Mouse (Mus musculus): ENCODE data around the gene Itpk1. TPM values are rescaled to one million over a fixed set of nuclear protein-coding genes. Genes with fewer than 3 reads are reported as not detected.

Gene Itpk1
- polyA plus RNA-seq, 1 experiment = 34.2 TPM

- DNase-seq = no peak
- Histone ChIP-seq H3K27ac (ENCODE audit: control insufficient read depth, insufficient read depth, low read length) (no peak overlapping the region), H3K4me3 (ENCODE audit: control insufficient read depth, insufficient read depth, low read length) (no peak overlapping the region), H3K4me1 (replicated peaks; ENCODE audit: control insufficient read depth, insufficient read depth, low read length) (no peaks in the 10 kb centered on the region), H3K27me3 (ENCODE audit: control insufficient read depth, insufficient read depth, low read length) (no peaks in the 10 kb centered on the region), H3K36me3 (ENCODE audit: control insufficient read depth, insufficient read depth, low read length) (0 out of 2 replicates have a peak, but pooled peaks cover 3% of the 10 kb centered on the region)
- TF ChIP-seq POLR2A (IDR thresholded peaks at IDR 0.05; ENCODE audit: control insufficient read depth, extremely low read depth, insufficient read depth, low read length, poor library complexity) (no peak), CTCF (IDR thresholded peaks at IDR 0.05; ENCODE audit: borderline replicate concordance, control insufficient read depth, extremely low read depth, insufficient read depth, low read length, poor library complexity) (no peak)
- 86% methylated on average over 13 of the region's 13 CpGs for WGBS
Observed at GRCm38 (mm10) chr12:102570111-102570510, 134.6 kb downstream of the Itpk1 start.

DNA sequence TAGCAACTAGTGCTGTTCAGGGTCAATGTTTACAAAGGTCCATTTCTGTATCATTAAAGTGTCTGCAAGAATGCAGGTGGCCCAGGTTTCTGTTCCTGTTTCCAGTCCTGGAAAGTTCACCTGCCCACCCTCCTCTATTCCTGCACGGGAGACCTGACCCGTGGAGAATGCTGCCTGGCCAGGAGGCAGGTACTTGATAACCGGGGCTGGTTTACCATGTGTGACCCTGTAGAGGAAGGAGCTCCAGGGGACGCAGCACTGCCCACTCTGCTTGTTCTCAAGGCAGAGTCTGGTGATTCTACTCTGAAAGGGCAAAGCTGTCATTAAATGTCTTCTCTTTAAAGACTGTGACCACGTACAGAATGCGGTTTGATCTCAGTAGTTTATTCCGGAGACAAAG lies 136.5 kb downstream of the Itpk1 start:
- DNase-seq = no peak
- TF ChIP-seq CTCF (IDR thresholded peaks at IDR 0.05; ENCODE audit: borderline replicate concordance, control insufficient read depth, extremely low read depth, insufficient read depth, low read length, poor library complexity) (no peak), POLR2A (IDR thresholded peaks at IDR 0.05; ENCODE audit: control insufficient read depth, extremely low read depth, insufficient read depth, low read length, poor library complexity) (no peak)
- Histone ChIP-seq H3K27me3 (ENCODE audit: control insufficient read depth, insufficient read depth, low read length) (no peaks in the 10 kb centered on the region), H3K36me3 (ENCODE audit: control insufficient read depth, insufficient read depth, low read length) (no peaks in the 10 kb centered on the region), H3K27ac (ENCODE audit: control insufficient read depth, insufficient read depth, low read length) (no peak overlapping the region), H3K4me3 (ENCODE audit: control insufficient read depth, insufficient read depth, low read length) (no peak overlapping the region), H3K4me1 (replicated peaks; ENCODE audit: control insufficient read depth, insufficient read depth, low read length) (no peaks in the 10 kb centered on the region)
- 85% methylated on average over 7 of the region's 7 CpGs for WGBS

DNA sequence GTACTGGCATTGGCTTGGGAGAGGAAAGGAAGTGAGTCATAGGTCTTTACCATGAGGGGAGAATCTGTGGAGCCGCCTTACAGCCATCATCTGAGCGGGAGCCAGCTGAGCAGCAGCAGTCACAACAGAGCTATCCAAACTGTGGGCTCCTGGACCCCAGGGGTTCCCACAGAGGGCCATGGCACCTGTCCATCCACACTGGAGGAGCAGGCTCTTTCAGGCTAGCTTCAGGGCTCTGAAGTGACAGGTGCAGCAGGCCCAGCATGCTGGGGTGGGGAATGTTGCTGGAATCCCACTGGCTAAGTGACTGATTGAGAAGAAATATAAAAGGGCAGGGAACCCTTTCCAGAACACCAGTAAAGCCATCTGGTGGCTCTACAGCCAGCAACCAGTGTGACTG lies 137.8 kb downstream of the Itpk1 start:
- TF ChIP-seq POLR2A (IDR thresholded peaks at IDR 0.05; ENCODE audit: control insufficient read depth, extremely low read depth, insufficient read depth, low read length, poor library complexity) (no peak), CTCF (IDR thresholded peaks at IDR 0.05; ENCODE audit: borderline replicate concordance, control insufficient read depth, extremely low read depth, insufficient read depth, low read length, poor library complexity) (no peak)
- no peak overlapping the region for H3K27ac ChIP-seq (ENCODE audit: control insufficient read depth, insufficient read depth, low read length)
- DNase-seq = no peak
- H3K4me1 ChIP-seq (replicated peaks; ENCODE audit: control insufficient read depth, insufficient read depth, low read length) = no peaks in the 10 kb centered on the region
- H3K36me3 ChIP-seq (ENCODE audit: control insufficient read depth, insufficient read depth, low read length) = no peaks in the 10 kb centered on the region
- WGBS = 84% methylated on average over 2 of the region's 2 CpGs
- H3K4me3 ChIP-seq (ENCODE audit: control insufficient read depth, insufficient read depth, low read length) = no peak overlapping the region
- no peaks in the 10 kb centered on the region for H3K27me3 ChIP-seq (ENCODE audit: control insufficient read depth, insufficient read depth, low read length)

- H3K4me1 ChIP-seq (replicated peaks; ENCODE audit: control insufficient read depth, insufficient read depth, low read length) = no peaks in the 10 kb centered on the region
- H3K4me3 ChIP-seq (ENCODE audit: control insufficient read depth, insufficient read depth, low read length) = no peak overlapping the region
Observed at GRCm38 (mm10) chr12:102565086-102565485, 139.6 kb downstream of the Itpk1 start.

GRCm38 (mm10) chr12:102557372-102557771 lies 147.4 kb downstream of the Itpk1 start:
- no peaks in the 10 kb centered on the region for H3K4me1 ChIP-seq (replicated peaks; ENCODE audit: control insufficient read depth, insufficient read depth, low read length)
- no peaks in the 10 kb centered on the region for H3K36me3 ChIP-seq (ENCODE audit: control insufficient read depth, insufficient read depth, low read length)
- no peak overlapping the region for H3K4me3 ChIP-seq (ENCODE audit: control insufficient read depth, insufficient read depth, low read length)
- DNase-seq = no peak
- H3K27ac ChIP-seq (ENCODE audit: control insufficient read depth, insufficient read depth, low read length) = no peak overlapping the region
- TF ChIP-seq POLR2A (IDR thresholded peaks at IDR 0.05; ENCODE audit: control insufficient read depth, extremely low read depth, insufficient read depth, low read length, poor library complexity) (no peak), CTCF (IDR thresholded peaks at IDR 0.05; ENCODE audit: borderline replicate concordance, control insufficient read depth, extremely low read depth, insufficient read depth, low read length, poor library complexity) (no peak)
- 84% methylated on average over 5 of the region's 5 CpGs for WGBS
- no peaks in the 10 kb centered on the region; the same call in 1 of the 2 replicates for H3K27me3 ChIP-seq (ENCODE audit: control insufficient read depth, insufficient read depth, low read length)

More at GRCm38 (mm10) chr12:102565086-102565485, 139.6 kb downstream of the Itpk1 start:
- no peak overlapping the region for H3K27ac ChIP-seq (ENCODE audit: control insufficient read depth, insufficient read depth, low read length)
- H3K27me3 ChIP-seq (ENCODE audit: control insufficient read depth, insufficient read depth, low read length) = no peaks in the 10 kb centered on the region
- H3K36me3 ChIP-seq (ENCODE audit: control insufficient read depth, insufficient read depth, low read length) = no peaks in the 10 kb centered on the region
- no peak for DNase-seq
- TF ChIP-seq POLR2A (IDR thresholded peaks at IDR 0.05; ENCODE audit: control insufficient read depth, extremely low read depth, insufficient read depth, low read length, poor library complexity) = no peak
- 68% methylated on average over 6 of the region's 6 CpGs for WGBS

- WGBS = 75% methylated on average over 3 of the region's 3 CpGs
- H3K27me3 ChIP-seq (ENCODE audit: control insufficient read depth, insufficient read depth, low read length) = no peaks in the 10 kb centered on the region; the same call in 1 of the 2 replicates
- TF ChIP-seq POLR2A (IDR thresholded peaks at IDR 0.05; ENCODE audit: control insufficient read depth, extremely low read depth, insufficient read depth, low read length, poor library complexity) (no peak), CTCF (IDR thresholded peaks at IDR 0.05; ENCODE audit: borderline replicate concordance, control insufficient read depth, extremely low read depth, insufficient read depth, low read length, poor library complexity) (no peak)
- H3K36me3 ChIP-seq (ENCODE audit: control insufficient read depth, insufficient read depth, low read length) = no peaks in the 10 kb centered on the region
- H3K4me3 ChIP-seq (ENCODE audit: control insufficient read depth, insufficient read depth, low read length) = no peak overlapping the region
- no peak for DNase-seq
- H3K4me1 ChIP-seq (replicated peaks; ENCODE audit: control insufficient read depth, insufficient read depth, low read length) = no peaks in the 10 kb centered on the region
- H3K27ac ChIP-seq (ENCODE audit: control insufficient read depth, insufficient read depth, low read length) = no peak overlapping the region
Observed at GRCm38 (mm10) chr12:102555850-102556249, 148.9 kb downstream of the Itpk1 start.
